Mouse (Mus musculus): Measurements from ENCODE around the gene 9130204L05Rik.

DNA sequence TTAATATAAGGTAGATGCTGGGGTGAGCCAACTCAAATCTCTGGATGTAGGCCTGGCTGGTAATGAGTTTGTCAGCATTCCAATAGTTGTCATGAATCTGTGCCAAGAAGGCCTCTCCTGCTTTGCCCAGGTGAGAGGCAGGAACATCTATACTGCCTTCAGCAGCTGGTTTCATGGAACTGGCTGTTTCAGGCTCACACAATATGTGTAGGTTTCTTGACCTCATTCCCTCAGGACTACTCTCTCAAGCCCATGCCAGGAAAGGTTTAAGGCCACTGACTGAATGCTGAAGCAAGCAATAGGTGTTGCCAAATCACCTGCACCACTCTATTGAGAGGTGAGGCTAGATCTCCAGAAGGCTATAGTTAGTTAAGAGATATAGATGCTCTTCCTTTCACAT lies 18.1 kb upstream of the 9130204L05Rik start:
- TF ChIP-seq CTCF (IDR thresholded peaks at IDR 0.05; ENCODE audit: low read depth, low read length) (no peak), POLR2A (IDR thresholded peaks at IDR 0.05; ENCODE audit: extremely low read depth, insufficient read depth, low read length) (no peak)

Measured in liver, adult 2 months (tissue).